Mouse (Mus musculus) gastrocnemius, adult 8-10 months (tissue): ENCODE measurements at regions not wholly inside any gene's neighbourhood (a gene's known extent, or its start where the extent isn't known, plus 50 kb on each side); places are given as distances from the start of the nearest gene placed in this dataset.

Experiments
- DNase-seq, 2 experiments: peaks; one replicate each; pipeline ENCODE4 v3.0.0; 2022; ENCODE audit warnings: low spot score in 2 of 2

GRCm38 (mm10) chr8:112219656-112220055 is 204.8 kb upstream of the Gm6793 start:
- DNase-seq: no peak

GRCm38 (mm10) chr8:112212170-112212569 is 197.3 kb upstream of the Gm6793 start:
- no peak for DNase-seq

GRCm38 (mm10) chr8:112196423-112196822 is 181.6 kb upstream of the Gm6793 start:
- DNase-seq: no peak

GRCm38 (mm10) chr8:112195880-112196279 is 181.0 kb upstream of the Gm6793 start:
- no peak for DNase-seq

DNA sequence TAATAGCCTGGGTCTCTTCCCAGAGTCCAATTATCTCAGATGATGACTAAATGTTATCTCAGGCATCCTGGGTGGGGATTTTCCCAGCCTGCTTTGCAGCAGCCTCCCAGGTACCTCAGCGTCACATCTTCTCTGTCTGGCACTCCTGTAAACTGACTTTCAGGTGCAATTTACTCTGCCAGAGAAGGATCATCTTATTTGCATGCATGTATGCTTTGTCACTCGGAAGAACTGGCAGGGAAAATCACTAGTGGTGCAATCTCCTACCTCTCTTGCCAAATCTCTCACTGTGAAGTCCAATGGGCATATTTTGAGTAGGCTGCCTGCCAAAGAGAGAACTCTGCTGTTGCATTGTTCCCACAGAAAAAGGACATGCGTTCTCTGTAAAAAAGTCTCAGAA is 177.0 kb upstream of the Gm6793 start:
- DNase-seq: no peak

DNA sequence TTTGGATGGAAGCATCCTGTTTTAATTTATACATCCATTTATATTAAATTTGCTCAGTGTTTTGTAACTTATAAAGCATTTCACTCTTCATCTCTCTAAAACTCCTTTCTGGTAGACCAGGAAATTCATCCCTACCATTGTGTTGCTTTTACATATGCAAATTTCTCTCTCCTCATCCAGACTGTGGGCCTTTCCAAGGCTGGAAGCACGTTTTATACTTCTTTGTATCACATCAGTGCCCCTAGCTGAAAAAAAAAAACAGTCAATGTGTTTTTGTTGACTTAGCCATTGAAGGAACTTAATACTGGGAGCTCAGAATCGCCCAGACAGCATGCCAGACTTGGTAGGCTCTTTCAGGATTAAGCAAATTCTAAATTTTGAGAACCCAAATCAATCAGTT is 174.9 kb upstream of the Gm6793 start:
- no peak for DNase-seq

DNA sequence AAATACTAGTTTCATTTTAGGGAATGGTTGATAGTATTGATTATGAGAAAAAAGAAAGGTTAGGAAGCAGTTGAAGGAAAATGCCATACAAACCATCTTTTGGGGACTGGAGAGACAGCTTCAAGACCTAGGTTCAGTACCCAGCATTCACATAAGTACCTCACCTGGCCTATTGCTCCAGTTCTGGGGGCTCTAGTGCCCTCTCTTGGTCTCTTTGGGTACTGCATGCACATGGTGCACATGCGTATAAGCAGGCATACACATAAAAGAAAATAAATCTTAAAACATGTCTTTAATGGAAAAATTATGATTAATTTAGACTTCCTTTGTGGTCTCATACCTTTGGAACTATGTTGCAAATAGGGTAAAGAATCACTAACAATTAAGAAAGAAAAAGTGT is 155.3 kb upstream of the Gm6793 start:
- no peak for DNase-seq

DNA sequence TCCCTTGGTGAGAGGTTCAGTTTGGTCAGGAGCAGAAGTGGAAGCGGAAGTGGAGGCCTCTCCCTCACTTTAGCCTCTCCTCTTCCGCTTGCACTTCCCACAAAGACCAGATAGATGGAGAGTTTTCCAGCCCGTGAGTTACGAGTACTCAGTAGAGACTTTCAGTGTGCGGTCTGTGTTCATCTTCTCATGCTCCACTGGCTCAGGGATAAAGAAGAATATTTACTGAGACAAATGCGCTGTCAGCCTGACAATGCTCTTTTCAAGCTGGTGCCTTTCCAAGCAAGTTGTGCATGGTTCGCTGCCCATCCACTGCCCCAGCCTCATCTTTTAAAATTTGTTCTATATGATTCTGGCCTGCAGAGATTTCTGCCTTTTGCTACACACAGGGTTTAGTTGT is 141.8 kb upstream of the Gm6793 start:
- no peak for DNase-seq

DNA sequence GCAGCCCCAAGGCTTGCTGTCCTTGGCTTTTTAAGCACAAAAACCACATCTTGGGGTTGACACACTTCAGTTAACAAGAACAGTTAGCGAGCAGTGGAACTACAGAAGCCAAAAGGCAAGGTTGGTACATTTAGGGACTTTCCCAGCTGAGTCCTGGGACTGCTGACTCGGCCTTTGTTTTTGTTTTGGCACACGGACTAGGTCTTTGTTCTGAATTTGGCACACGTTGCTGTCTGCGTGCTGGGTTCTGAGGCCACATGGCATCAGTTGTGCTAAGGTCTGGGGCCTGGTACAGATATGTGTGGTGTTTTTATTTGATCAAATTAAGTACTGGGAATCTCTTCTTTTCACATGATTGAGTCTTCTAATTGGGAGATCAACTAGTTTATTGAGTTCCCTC is 124.1 kb upstream of the Gm6793 start:
- DNase-seq: no peak

- no peak for DNase-seq
These were observed 115.4 kb upstream of the Gm6793 start for GRCm38 (mm10) chr8:112130196-112130595.

DNA sequence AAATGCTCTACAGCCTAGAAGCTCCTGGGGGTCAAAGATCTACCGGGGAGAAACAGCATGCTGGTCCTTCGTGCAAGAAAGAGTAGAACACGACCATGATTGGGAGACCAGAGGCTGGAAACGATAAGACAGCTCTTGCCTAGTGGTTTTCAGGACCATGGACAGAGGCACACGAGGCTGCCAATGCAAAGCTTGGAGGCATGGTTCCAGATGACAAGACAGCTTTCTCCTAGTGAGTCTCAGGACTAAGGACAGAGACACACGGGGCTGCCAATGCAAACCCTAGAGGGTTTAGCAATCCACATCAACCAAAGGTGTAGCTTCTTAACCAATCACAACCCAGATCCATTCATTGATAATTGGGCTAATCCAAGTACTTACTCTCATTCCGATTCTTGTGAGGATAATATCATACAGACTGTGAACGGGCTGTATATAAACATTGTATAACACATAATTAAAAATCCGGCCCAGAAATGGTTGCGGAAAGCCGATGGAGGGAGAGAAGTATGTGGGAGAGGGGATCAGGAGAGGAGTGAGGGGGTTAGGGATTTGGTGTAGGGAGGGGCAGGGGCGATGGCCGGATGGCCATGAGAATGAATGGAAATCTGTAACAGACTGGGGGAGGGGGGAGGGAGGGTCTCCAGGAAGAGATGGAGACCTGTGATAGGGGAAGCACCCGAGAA is 114.1 kb upstream of the Gm6793 start:
- DNase-seq: no peak

GRCm38 (mm10) chr8:112111950-112112349 is 97.1 kb upstream of the Gm6793 start:
- DNase-seq: no peak

DNA sequence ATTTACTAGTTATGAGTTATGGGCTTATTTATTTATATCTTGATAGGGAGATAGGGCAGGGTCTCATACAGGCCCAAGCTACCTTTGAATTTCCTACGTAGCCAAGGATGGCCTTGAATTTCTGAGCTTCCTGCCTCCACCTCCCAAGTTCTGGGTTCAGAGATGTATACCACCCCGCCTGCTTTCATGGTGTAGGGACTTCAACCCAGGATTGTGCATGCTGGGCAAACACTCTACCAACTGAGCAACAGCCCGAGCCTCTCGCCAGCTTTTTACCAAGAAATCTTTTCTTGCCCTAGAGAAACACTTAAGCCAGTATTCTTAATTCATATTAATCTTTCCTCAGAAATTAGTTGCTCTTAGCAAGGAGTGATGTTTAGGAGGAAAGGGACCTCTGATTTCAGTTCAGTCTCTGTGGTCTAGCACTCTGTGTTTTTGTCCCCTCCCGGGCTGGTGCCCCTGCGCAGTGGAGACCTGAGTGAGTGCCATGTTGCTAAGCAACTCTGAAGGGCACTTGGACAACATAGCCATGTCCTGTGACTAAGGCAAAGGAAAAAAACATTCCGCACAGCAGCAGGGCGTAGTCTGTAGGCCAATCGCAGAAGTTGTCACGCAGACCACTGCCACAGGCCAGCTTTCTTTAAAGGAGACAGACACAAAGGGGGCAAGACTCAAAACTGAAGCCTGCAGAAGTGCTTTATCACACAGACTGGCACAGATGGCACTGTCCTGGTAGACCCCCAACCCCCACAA is 83.2 kb upstream of the Gm6793 start:
- peak in 1 of 2 experiments; percentile 9 for DNase-seq

- DNase-seq: no peak
These were observed 80.0 kb upstream of the Gm6793 start for GRCm38 (mm10) chr8:112094881-112095280.

DNA sequence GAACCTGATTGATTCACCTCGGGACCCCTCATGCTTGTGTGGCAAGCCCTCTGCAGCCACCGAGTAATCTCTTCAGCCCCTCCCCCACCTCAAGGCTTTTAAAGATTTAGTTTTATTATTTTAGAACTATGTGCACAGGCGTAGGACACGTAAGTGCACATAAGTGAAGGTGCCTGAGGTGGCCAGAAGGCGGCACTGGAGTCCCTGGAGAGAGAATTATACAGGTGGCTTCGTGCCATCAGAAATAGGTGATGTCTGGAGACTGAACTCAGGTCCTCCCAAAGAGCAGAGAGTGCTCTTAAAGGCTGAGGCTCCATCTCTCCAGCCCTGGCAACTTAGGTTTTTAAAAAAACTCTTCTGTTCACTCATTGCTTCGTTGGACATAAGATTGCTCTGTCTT is 78.7 kb upstream of the Gm6793 start:
- DNase-seq: no peak

DNA sequence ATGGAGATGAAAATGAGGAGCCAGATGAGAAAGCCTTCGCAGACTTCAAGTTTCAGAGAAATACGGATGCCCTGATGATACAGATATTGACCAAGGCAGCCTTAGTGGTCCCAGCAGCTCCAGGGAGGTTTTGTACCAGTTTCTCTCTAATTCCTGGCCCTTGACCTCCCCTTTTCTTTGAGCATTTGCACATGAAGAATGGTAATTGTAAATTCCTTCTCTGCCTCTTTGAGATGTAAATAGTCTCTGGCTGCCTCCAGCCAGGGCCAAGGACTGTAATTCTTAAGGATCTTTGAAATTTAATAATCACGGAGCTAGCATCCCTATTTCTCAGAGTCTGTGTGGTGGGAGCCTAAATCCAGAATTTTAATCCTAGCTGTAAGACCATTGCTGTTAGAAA is 78.0 kb upstream of the Gm6793 start:
- no peak for DNase-seq

- DNase-seq: no peak
These were observed 63.8 kb upstream of the Gm6793 start for GRCm38 (mm10) chr8:112078621-112079020.

- no peak for DNase-seq
These were observed 57.4 kb upstream of the Gm6793 start for GRCm38 (mm10) chr8:112072205-112072604.

GRCm38 (mm10) chr8:112070251-112070650 is 55.4 kb upstream of the Gm6793 start:
- no peak for DNase-seq
